Mouse (Mus musculus): ENCODE measurements around the gene Mapk1. TPM values are rescaled to one million over a fixed set of nuclear protein-coding genes. Genes with fewer than 3 reads are reported as not detected.

The Mapk1 gene
- polyA plus RNA-seq, 1 experiment = 254 TPM

DNA sequence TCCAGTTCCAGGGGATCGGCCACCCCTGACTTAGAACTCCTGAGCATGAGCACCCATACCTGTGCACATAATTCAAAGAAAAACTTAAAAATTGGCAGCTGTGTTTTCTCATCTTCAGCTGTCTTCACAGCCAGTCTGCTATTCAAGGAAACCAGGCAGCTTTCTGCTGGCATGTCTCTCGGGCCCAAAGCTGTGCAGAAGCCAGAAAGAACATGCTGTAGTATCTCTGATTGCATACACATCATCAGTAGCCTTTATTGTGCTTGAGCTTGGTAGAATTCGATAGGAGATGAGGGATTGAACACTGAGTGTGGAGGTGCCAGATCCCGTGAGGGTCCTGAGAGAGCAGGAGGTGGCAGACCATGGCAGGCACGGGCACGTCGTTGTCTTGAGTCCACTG, 89.8 kb downstream of the Mapk1 start:
- Histone ChIP-seq H3K27ac (ENCODE audit: insufficient read depth, low read length) (no peak overlapping the region), H3K4me1 (ENCODE audit: control insufficient read depth, insufficient read depth, low read length) (no peaks in the 10 kb centered on the region), H3K4me3 (ENCODE audit: insufficient read depth, low read length) (no peak overlapping the region)
- no peak for TF ChIP-seq POLR2A (IDR thresholded peaks at IDR 0.05; ENCODE audit: low read depth, low read length)

DNA sequence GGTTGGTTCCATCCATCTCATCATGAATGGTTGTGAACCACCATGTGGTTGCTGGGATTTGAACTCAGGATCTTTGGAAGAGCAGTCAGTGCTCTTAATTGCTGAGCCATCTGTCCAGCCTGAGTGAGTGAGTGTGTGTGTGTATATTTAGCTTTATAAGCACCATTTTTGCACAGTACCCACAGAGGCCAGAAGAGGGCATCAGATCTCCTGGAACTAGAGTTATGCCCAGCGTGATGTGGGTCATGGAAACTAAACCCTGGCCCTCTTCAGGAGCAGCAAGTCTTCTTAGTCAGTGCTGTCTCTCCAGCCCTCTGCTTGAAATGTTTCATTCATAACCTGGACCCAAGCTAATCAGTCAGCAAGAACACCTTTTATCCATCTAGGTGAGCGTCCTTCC, 93.1 kb downstream of the Mapk1 start:
- TF ChIP-seq CTCF (IDR thresholded peaks at IDR 0.05; ENCODE audit: borderline replicate concordance, insufficient read depth, low read length) (no peak), POLR2A (IDR thresholded peaks at IDR 0.05; ENCODE audit: low read depth, low read length) (no peak)
- H3K27ac ChIP-seq (ENCODE audit: insufficient read depth, low read length) = no peak overlapping the region
- H3K4me3 ChIP-seq (ENCODE audit: insufficient read depth, low read length) = no peak overlapping the region
- no peaks in the 10 kb centered on the region for H3K4me1 ChIP-seq (ENCODE audit: control insufficient read depth, insufficient read depth, low read length)

DNA sequence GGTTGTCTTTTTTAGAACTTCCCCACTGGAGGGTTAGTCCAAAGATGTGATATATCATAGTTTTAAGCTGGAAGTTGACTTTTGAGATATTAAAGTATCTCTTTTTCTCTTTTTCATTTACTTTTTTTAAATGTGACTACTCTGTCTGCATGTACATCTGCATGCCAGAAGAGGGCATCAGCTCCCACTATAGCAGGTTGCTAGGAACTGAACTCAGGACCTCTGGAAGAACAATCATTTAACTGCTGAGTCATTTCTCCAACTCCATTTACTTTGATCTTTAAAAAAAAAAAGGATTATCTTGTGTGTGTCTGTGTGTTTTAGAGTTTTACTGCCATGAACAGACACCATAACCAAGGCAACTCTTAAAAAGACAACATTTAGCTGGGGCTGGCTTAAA, 93.7 kb downstream of the Mapk1 start:
- H3K27ac ChIP-seq (ENCODE audit: insufficient read depth, low read length) = no peak overlapping the region
- H3K4me3 ChIP-seq (ENCODE audit: insufficient read depth, low read length) = no peak overlapping the region
- H3K4me1 ChIP-seq (ENCODE audit: control insufficient read depth, insufficient read depth, low read length) = no peaks in the 10 kb centered on the region
- TF ChIP-seq POLR2A (IDR thresholded peaks at IDR 0.05; ENCODE audit: low read depth, low read length) (no peak), CTCF (IDR thresholded peaks at IDR 0.05; ENCODE audit: borderline replicate concordance, insufficient read depth, low read length) (no peak)

DNA sequence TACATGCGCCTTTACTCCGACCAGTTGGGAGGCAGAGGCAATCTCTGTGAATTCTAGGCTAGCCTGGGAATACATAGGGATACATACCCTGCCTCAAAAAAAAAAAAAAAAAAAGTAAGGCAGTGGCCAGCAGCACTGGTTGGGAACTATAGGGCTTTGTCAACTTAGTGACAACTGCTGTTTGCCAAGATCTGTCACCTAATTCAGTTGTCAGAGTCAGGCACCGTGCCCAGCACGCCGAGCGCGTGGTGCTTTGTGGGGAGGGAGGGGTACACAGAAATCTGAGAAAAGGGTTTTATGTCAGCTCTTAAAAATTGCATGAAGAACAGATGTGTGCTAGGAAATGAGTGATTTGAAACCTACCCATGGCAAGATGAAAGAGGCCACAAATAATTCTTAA, 94.9 kb downstream of the Mapk1 start:
- H3K4me1 ChIP-seq (ENCODE audit: control insufficient read depth, insufficient read depth, low read length) = no peaks in the 10 kb centered on the region
- H3K27ac ChIP-seq (ENCODE audit: insufficient read depth, low read length) = no peak overlapping the region
- no peak overlapping the region for H3K4me3 ChIP-seq (ENCODE audit: insufficient read depth, low read length)
- TF ChIP-seq CTCF (IDR thresholded peaks at IDR 0.05; ENCODE audit: borderline replicate concordance, insufficient read depth, low read length) (no peak), POLR2A (IDR thresholded peaks at IDR 0.05; ENCODE audit: low read depth, low read length) (no peak)

DNA sequence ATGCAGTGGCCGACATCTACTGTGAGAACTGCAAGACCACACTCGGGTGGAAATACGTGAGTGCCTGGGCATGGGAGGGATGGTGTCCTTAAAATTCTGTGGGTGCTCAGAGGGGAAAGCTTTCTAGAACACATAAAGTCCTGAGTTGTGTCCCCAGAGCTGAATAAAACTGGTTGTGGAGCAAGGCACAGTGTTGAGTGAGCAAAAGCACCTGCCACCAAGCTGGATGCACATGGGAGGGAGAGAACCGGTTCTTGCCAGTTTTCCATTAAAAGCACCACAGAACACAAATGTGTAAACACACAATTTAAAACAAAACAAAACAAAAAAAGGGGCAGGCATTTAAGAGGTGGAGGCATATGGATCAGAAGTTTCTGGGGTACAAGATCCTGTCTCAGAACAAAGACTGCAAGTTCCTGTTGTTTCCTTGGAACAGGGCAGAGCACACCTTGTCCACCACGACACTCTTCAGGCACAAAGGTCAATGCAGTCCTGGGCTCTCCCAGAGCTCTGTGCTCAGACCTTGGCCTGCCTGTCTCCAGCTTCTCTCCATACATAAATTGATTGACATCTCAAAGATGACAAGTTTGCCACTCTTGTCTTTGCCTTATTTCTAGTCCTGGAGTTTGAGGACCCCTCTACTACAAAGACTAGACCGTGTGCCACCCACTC, 99.1 kb downstream of the Mapk1 start:
- Histone ChIP-seq H3K27ac (ENCODE audit: insufficient read depth, low read length) (no peak overlapping the region), H3K4me3 (ENCODE audit: insufficient read depth, low read length) (no peak overlapping the region), H3K4me1 (ENCODE audit: control insufficient read depth, insufficient read depth, low read length) (no peaks in the 10 kb centered on the region)
- TF ChIP-seq CTCF (IDR thresholded peaks at IDR 0.05; ENCODE audit: borderline replicate concordance, insufficient read depth, low read length) = no peak

DNA sequence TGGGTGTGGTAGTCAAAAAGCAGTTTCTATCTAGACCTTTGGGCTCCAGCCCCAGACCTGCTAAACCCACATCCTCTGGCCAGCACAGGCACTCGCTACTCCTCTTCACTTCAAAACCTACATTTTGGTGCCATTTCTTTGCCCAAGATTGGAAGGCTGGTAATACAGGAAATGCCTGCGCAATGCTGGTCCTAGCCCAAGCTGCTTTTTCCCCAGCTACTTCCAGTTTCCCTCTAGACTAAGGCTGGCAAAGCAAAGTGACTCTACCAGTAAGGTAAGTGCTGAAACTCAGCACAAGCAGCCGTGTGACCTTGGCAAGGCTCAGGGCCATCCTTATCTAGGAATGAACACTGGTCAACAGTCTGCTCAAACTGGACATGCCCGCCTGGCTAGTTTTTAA, 102.5 kb downstream of the Mapk1 start:
- TF ChIP-seq POLR2A (IDR thresholded peaks at IDR 0.05; ENCODE audit: low read depth, low read length) (no peak), CTCF (IDR thresholded peaks at IDR 0.05; ENCODE audit: borderline replicate concordance, insufficient read depth, low read length) (no peak)
- Histone ChIP-seq H3K4me3 (ENCODE audit: insufficient read depth, low read length) (no peak overlapping the region), H3K4me1 (ENCODE audit: control insufficient read depth, insufficient read depth, low read length) (no peaks in the 10 kb centered on the region), H3K27ac (ENCODE audit: insufficient read depth, low read length) (no peak overlapping the region)

DNA sequence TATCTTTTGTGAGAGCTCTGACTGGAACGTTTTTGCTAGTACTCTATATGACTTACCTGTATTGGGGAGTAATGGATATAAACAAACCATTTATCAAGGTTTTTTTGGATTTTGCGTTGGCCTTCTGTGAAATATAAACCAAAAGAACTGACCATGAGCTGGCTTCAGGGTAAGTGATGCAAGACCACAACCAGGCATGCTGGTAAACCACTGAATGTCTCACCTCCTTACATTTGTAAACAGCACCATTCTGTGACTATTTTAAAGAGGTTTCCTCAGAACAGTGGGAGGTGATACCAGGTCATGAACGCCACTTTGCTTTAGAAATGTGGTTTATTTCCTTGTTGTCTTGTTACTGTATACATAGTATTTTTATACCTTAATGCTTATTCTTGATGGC, 103.1 kb downstream of the Mapk1 start:
- H3K4me3 ChIP-seq (ENCODE audit: insufficient read depth, low read length) = no peak overlapping the region
- TF ChIP-seq POLR2A (IDR thresholded peaks at IDR 0.05; ENCODE audit: low read depth, low read length) (no peak), CTCF (IDR thresholded peaks at IDR 0.05; ENCODE audit: borderline replicate concordance, insufficient read depth, low read length) (no peak)
- no peak overlapping the region for H3K27ac ChIP-seq (ENCODE audit: insufficient read depth, low read length)
- no peaks in the 10 kb centered on the region for H3K4me1 ChIP-seq (ENCODE audit: control insufficient read depth, insufficient read depth, low read length)

DNA sequence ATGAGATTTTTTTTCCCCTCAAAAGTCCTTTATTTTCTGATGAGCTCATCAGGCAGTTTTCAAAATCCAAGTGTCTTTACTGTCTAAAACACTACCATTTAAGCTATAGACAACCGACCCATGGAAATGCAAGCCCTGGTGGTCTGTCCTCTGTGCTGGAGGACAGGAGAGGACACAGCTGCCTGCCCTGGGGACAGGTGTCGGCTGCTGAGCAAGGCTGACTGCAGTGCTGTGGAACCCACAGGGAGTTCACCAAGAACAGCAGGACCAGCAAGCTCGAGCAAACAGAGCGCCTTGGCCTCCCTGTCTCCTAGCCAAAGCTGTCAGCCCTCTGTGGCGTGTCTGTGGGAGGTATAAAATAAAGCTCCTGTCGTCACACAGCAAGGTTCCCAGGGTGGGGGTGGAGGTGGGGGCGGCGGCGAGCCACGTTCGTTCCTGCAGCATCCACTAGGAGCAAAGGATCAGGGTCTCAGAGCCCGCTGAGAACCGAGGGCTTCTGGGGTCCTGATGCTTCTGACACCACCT, 103.5 kb downstream of the Mapk1 start:
- no peak for TF ChIP-seq CTCF (IDR thresholded peaks at IDR 0.05; ENCODE audit: borderline replicate concordance, insufficient read depth, low read length)
- no peak for TF ChIP-seq POLR2A (IDR thresholded peaks at IDR 0.05; ENCODE audit: low read depth, low read length)
- Histone ChIP-seq H3K4me3 (ENCODE audit: insufficient read depth, low read length) (no peak overlapping the region), H3K4me1 (ENCODE audit: control insufficient read depth, insufficient read depth, low read length) (no peaks in the 10 kb centered on the region), H3K27ac (ENCODE audit: insufficient read depth, low read length) (no peak overlapping the region)

DNA sequence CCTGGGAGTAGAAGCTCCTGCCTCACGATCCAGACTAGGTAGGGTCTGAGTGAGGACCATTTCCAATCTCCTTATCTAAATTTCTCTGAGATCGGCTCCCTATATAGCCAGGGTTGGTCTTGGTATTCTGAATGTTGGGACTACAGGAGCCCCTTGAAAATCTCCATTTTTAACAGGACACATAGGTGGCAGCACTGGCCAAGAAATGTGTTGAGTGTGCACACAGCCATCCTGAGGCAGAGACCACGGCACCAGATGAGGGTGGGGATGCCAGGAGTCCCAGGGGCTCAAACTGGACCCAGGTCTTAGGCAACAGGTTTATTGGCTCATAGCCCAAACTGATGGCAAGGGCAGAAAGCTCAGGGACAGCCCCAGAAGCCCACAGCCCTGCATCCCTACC, 105.2 kb downstream of the Mapk1 start:
- TF ChIP-seq POLR2A (IDR thresholded peaks at IDR 0.05; ENCODE audit: low read depth, low read length) (no peak), CTCF (IDR thresholded peaks at IDR 0.05; ENCODE audit: borderline replicate concordance, insufficient read depth, low read length) (no peak)
- H3K4me1 ChIP-seq (ENCODE audit: control insufficient read depth, insufficient read depth, low read length) = no peaks in the 10 kb centered on the region
- H3K4me3 ChIP-seq (ENCODE audit: insufficient read depth, low read length) = no peak overlapping the region
- H3K27ac ChIP-seq (ENCODE audit: insufficient read depth, low read length) = no peak overlapping the region

DNA sequence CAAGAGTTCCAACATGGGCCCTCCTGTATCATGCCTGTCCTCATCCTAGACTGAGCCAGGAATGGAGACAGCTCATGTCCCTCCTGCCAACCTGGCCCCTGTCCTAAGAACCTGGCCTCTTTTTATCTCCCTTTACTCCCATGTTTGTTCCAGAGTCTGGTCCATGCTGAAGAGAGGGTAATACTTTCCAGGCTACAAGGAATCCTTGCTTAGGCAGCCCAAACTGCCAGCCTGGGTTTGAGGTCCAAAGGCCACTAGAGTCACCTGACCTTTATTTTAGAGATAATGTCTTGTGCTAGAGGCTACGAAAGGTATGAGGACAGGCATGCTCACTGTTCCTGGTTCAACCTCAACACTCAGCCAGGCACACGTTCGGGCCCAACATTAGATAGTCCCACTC, 113.8 kb downstream of the Mapk1 start:
- TF ChIP-seq CTCF (IDR thresholded peaks at IDR 0.05; ENCODE audit: borderline replicate concordance, insufficient read depth, low read length) (no peak), POLR2A (IDR thresholded peaks at IDR 0.05; ENCODE audit: low read depth, low read length) (no peak)
- Histone ChIP-seq H3K4me3 (ENCODE audit: insufficient read depth, low read length) (no peak overlapping the region), H3K27ac (ENCODE audit: insufficient read depth, low read length) (no peak overlapping the region), H3K4me1 (ENCODE audit: control insufficient read depth, insufficient read depth, low read length) (no peaks in the 10 kb centered on the region)

Other genes with a start within 250 kb of the Mapk1 start
- gene Spag6l, start 153.9 kb upstream of the Mapk1 start, polyA plus RNA-seq (2011; ENCODE audit: insufficient read length, low read depth, missing spikeins) = not detected in 2 replicates
- gene Igll1, start 119.4 kb upstream of the Mapk1 start, polyA plus RNA-seq (2011; ENCODE audit: insufficient read length, low read depth, missing spikeins) = not detected in 2 replicates
- gene Top3b, start 112.6 kb upstream of the Mapk1 start, polyA plus RNA-seq (2011; ENCODE audit: insufficient read length, low read depth, missing spikeins) = 73.9 and 79.2 TPM in 2 replicates
- 3.8 TPM in 1 of 2 replicates, not detected in the other for gene Vpreb1, start 112.5 kb upstream of the Mapk1 start, polyA plus RNA-seq (2011; ENCODE audit: insufficient read length, low read depth, missing spikeins)
- 25.5 and 28.0 TPM in 2 replicates for gene Ppm1f, start 86.9 kb upstream of the Mapk1 start, polyA plus RNA-seq (2011; ENCODE audit: insufficient read length, low read depth, missing spikeins)
- gene Ypel1, start 86.3 kb downstream of the Mapk1 start, polyA plus RNA-seq (2011; ENCODE audit: insufficient read length, low read depth, missing spikeins) = 1.0 and 2.2 TPM in 2 replicates
- gene Ppil2, start 127.9 kb downstream of the Mapk1 start, polyA plus RNA-seq (2011; ENCODE audit: insufficient read length, low read depth, missing spikeins) = 82.6 and 97.5 TPM in 2 replicates
- 5.4 and 6.3 TPM in 2 replicates for gene 2610318N02Rik, start 141.8 kb downstream of the Mapk1 start, polyA plus RNA-seq (2011; ENCODE audit: insufficient read length, low read depth, missing spikeins)
- 17.0 and 23.2 TPM in 2 replicates for gene Sdf2l1, start 149.0 kb downstream of the Mapk1 start, polyA plus RNA-seq (2011; ENCODE audit: insufficient read length, low read depth, missing spikeins)
- gene Ydjc, start 161.2 kb downstream of the Mapk1 start, polyA plus RNA-seq (2011; ENCODE audit: insufficient read length, low read depth, missing spikeins) = 5.9 and 9.5 TPM in 2 replicates
- gene Ccdc116, start 163.8 kb downstream of the Mapk1 start, polyA plus RNA-seq (2011; ENCODE audit: insufficient read length, low read depth, missing spikeins) = 0.97 and 1.6 TPM in 2 replicates
- 163 and 173 TPM in 2 replicates for gene Ube2l3, start 219.3 kb downstream of the Mapk1 start, polyA plus RNA-seq (2011; ENCODE audit: insufficient read length, low read depth, missing spikeins)
- not detected in 2 replicates for gene Rimbp3, start 225.2 kb downstream of the Mapk1 start, polyA plus RNA-seq (2011; ENCODE audit: insufficient read length, low read depth, missing spikeins)

All from embryonic fibroblast, embryonic 13.5 days (primary cell).